Mouse (Mus musculus) embryonic fibroblast, embryonic 13.5 days (primary cell): Measurements from ENCODE around the gene 2610028H24Rik.

Experiments
- CTCF ChIP-seq: IDR thresholded peaks from 2 replicates; pipeline ENCODE4 v1.5.1; 2011; ENCODE audit warnings: mild to moderate bottlenecking, control low read depth, low read length, moderate library complexity, borderline replicate concordance; ENCODE audit not compliant: insufficient read depth
- POLR2A ChIP-seq: IDR thresholded peaks from 2 replicates; pipeline ENCODE4 v1.6.1; 2011; ENCODE audit warnings: low read depth, mild to moderate bottlenecking, control low read depth, low read length, moderate library complexity

DNA sequence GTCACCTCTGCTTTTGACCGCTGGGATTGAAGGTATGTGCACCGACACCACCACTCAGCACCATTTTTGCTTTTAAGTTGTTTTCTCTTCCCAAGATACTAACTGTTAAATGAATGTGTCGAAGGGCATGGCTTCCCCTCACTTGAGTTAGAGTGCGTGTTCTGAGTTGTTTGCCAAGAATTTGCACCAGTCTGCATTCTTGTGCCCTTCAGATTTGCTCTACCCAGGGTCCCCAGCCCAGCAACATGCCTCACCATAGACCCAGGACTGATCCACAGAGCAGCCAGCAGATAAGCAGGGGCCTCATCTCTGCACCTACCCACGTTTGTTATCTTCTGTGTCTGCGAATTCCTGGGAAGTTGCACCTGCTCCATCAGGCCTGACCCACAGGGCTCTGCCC lies 32.6 kb downstream of the 2610028H24Rik start:
- TF ChIP-seq POLR2A, result no peak
- no peak for TF ChIP-seq CTCF
